Mouse (Mus musculus) hindbrain, embryonic 11.5 days (tissue): ENCODE results near the gene Slc2a13. TPM values are rescaled to one million over a fixed set of nuclear protein-coding genes. Genes with fewer than 3 reads are reported as not detected.

Source experiments
- ATAC-seq: fragments of 200-750 bp; cut with Nextera tagmentation; 2 replicates; pipeline ENCODE4 v1.8.0; 2017; ENCODE audit warnings: mild to moderate bottlenecking, moderate TSS enrichment, moderate library complexity; ENCODE audit not compliant: low FRiP score
- DNase-seq: peaks from one replicate; pipeline ENCODE4 v3.0.0-alpha.2; 2015; ENCODE audit warnings: low spot score
- H3K27ac ChIP-seq: fragments of 300-500 bp; sonication (generic); 2 replicates; pipeline ENCODE4 v1.5.1; 2014; ENCODE audit warnings: mild to moderate bottlenecking, low read depth, low read length
- H3K27me3 ChIP-seq: fragments of 300-500 bp; sonication (generic); 2 replicates; pipeline ENCODE4 v1.6.1; 2014; ENCODE audit warnings: mild to moderate bottlenecking, low read length, moderate library complexity, mixed read lengths; ENCODE audit not compliant: control insufficient read depth, insufficient read depth
- H3K36me3 ChIP-seq: fragments of 300-500 bp; sonication (generic); 2 replicates; pipeline ENCODE4 v1.6.1; 2014; ENCODE audit warnings: mild to moderate bottlenecking, low read length, moderate library complexity, mixed read lengths; ENCODE audit not compliant: control insufficient read depth, insufficient read depth
- H3K4me1 ChIP-seq: fragments of 300-500 bp; sonication (generic); replicated peaks from 2 replicates; pipeline ENCODE4 v1.6.1; 2014; ENCODE audit warnings: low read length, mixed read lengths; ENCODE audit not compliant: control insufficient read depth, insufficient read depth
- H3K4me2 ChIP-seq: fragments of 300-500 bp; sonication (generic); replicated peaks from 2 replicates; pipeline ENCODE4 v1.6.1; 2014; ENCODE audit warnings: mild to moderate bottlenecking, low read depth, low read length
- H3K4me3 ChIP-seq: fragments of 300-500 bp; sonication (generic); 2 replicates; pipeline ENCODE4 v1.5.1; 2014; ENCODE audit warnings: low read depth, low read length
- H3K9ac ChIP-seq: fragments of 300-500 bp; sonication (generic); 2 replicates; pipeline ENCODE4 v1.6.1; 2014; ENCODE audit warnings: low read depth, low read length
- H3K9me3 ChIP-seq: fragments of 300-500 bp; sonication (generic); 2 replicates; pipeline ENCODE4 v1.6.1; 2016; ENCODE audit warnings: low read length; ENCODE audit not compliant: control insufficient read depth
- WGBS: fragments of 180-500 bp; shearing (Covaris S2); extraction: QIAGEN DNeasy Blood & Tissue Kit; methylation state at CpG from one replicate; pipeline ENCODE4 v1.1.7; 2014; 5-methylcytosine and 5-hydroxymethylcytosine counted together
- polyA plus RNA-seq: library from polyadenylated mRNA; unstranded; fragments of >200 nt; fragmentation: Nextera tagmentation; extraction: Ambion mirVana; gene quantifications from 2 replicates; pipeline ENCODE4 v1.2.1, GENCODE M21; 2014

The Slc2a13 gene
- polyA plus RNA-seq, result 1.5 and 1.8 TPM in 2 replicates

- peak within 1 kb of the TSS; percentile 95 for H3K4me2 ChIP-seq
- peak within 1 kb of the TSS; percentile 60; the same call in 1 of the 2 replicates for H3K27ac ChIP-seq
- peaks cover 4% of the 10 kb centered on the region; the same call in 1 of the 2 replicates for H3K4me1 ChIP-seq
- H3K9ac ChIP-seq, result peak within 1 kb of the TSS; percentile 70
- peaks cover 2% of the 10 kb centered on the region for H3K27me3 ChIP-seq
- WGBS, result 1% methylated on average over 17 of the region's 26 CpGs
- DNase-seq (peak; percentile 97), ATAC-seq (peak; percentile 97)
- no peaks in the 10 kb centered on the region for H3K36me3 ChIP-seq
- H3K9me3 ChIP-seq, result no peaks in the 10 kb centered on the region
- H3K4me3 ChIP-seq, result peak within 1 kb of the TSS; percentile 58
These were observed at the start of gene Slc2a13 for GRCm38 (mm10) chr15:91573111-91573538. Gene Slc2a13, minus strand, starts transcription at chr15:91573261.

GRCm38 (mm10) chr15:91616016-91616415, 43.0 kb upstream of the Slc2a13 start:
- Histone ChIP-seq H3K4me2 (no peak overlapping the region), H3K4me3 (no peak overlapping the region), H3K9ac (no peak overlapping the region), H3K4me1 (no peaks in the 10 kb centered on the region), H3K27ac (no peak overlapping the region), H3K36me3 (no peaks in the 10 kb centered on the region), H3K27me3 (no peaks in the 10 kb centered on the region), H3K9me3 (no peaks in the 10 kb centered on the region)
- WGBS, result 84% methylated on average over 12 of the region's 12 CpGs
- ATAC-seq (no peak), DNase-seq (no peak)

GRCm38 (mm10) chr15:91615532-91615931, 42.5 kb upstream of the Slc2a13 start:
- no peak for ATAC-seq
- H3K27me3 ChIP-seq, result no peaks in the 10 kb centered on the region
- H3K9me3 ChIP-seq, result no peaks in the 10 kb centered on the region
- H3K27ac ChIP-seq, result no peak overlapping the region
- no peak for DNase-seq
- H3K9ac ChIP-seq, result no peak overlapping the region
- H3K4me1 ChIP-seq, result no peaks in the 10 kb centered on the region
- no peak overlapping the region for H3K4me3 ChIP-seq
- WGBS, result 92% methylated on average over 4 of the region's 4 CpGs
- H3K36me3 ChIP-seq, result no peaks in the 10 kb centered on the region
- H3K4me2 ChIP-seq, result no peak overlapping the region

- H3K36me3 ChIP-seq, result no peaks in the 10 kb centered on the region
- no peak for DNase-seq
- no peak overlapping the region for H3K9ac ChIP-seq
- no peaks in the 10 kb centered on the region for H3K9me3 ChIP-seq
- 90% methylated on average over 11 of the region's 11 CpGs for WGBS
- no peak overlapping the region for H3K4me3 ChIP-seq
- no peak for ATAC-seq
- H3K4me1 ChIP-seq, result no peaks in the 10 kb centered on the region
- no peak overlapping the region for H3K27ac ChIP-seq
- no peaks in the 10 kb centered on the region for H3K27me3 ChIP-seq
- H3K4me2 ChIP-seq, result no peak overlapping the region
These were observed 41.1 kb upstream of the Slc2a13 start for GRCm38 (mm10) chr15:91613981-91614665.

- no peak overlapping the region for H3K4me2 ChIP-seq
- no peak overlapping the region for H3K27ac ChIP-seq
- H3K27me3 ChIP-seq, result no peaks in the 10 kb centered on the region
- WGBS, result 37% methylated on average over 8 of the region's 8 CpGs
- no peaks in the 10 kb centered on the region for H3K9me3 ChIP-seq
- no peaks in the 10 kb centered on the region for H3K36me3 ChIP-seq
- peak; percentile 80 for DNase-seq
- H3K4me3 ChIP-seq, result no peak overlapping the region
- H3K4me1 ChIP-seq, result no peaks in the 10 kb centered on the region
- ATAC-seq, result no peak
- no peak overlapping the region for H3K9ac ChIP-seq
These were observed 36.7 kb upstream of the Slc2a13 start for GRCm38 (mm10) chr15:91609713-91610112.

GRCm38 (mm10) chr15:91608811-91609210, 35.8 kb upstream of the Slc2a13 start:
- no peak overlapping the region for H3K4me3 ChIP-seq
- H3K27me3 ChIP-seq, result no peaks in the 10 kb centered on the region
- H3K9ac ChIP-seq, result no peak overlapping the region
- H3K4me1 ChIP-seq, result no peaks in the 10 kb centered on the region
- 75% methylated on average over 2 of the region's 2 CpGs for WGBS
- H3K9me3 ChIP-seq, result no peaks in the 10 kb centered on the region
- no peaks in the 10 kb centered on the region for H3K36me3 ChIP-seq
- H3K4me2 ChIP-seq, result no peak overlapping the region
- ATAC-seq (no peak), DNase-seq (no peak)
- no peak overlapping the region for H3K27ac ChIP-seq

- Histone ChIP-seq H3K36me3 (no peaks in the 10 kb centered on the region), H3K9me3 (no peaks in the 10 kb centered on the region), H3K4me2 (no peak overlapping the region), H3K27me3 (no peaks in the 10 kb centered on the region), H3K4me1 (no peaks in the 10 kb centered on the region), H3K4me3 (no peak overlapping the region), H3K27ac (no peak overlapping the region), H3K9ac (no peak overlapping the region)
- no peak for ATAC-seq
- DNase-seq, result no peak
- WGBS, result 83% methylated on average over 7 of the region's 7 CpGs
These were observed 28.1 kb upstream of the Slc2a13 start for GRCm38 (mm10) chr15:91601197-91601596.

GRCm38 (mm10) chr15:91597290-91597689, 24.2 kb upstream of the Slc2a13 start:
- no peaks in the 10 kb centered on the region for H3K36me3 ChIP-seq
- no peaks in the 10 kb centered on the region for H3K9me3 ChIP-seq
- H3K4me3 ChIP-seq, result no peak overlapping the region
- 85% methylated on average over 5 of the region's 5 CpGs for WGBS
- no peaks in the 10 kb centered on the region for H3K27me3 ChIP-seq
- DNase-seq (no peak), ATAC-seq (no peak)
- H3K27ac ChIP-seq, result no peak overlapping the region
- H3K4me1 ChIP-seq, result no peaks in the 10 kb centered on the region
- no peak overlapping the region for H3K4me2 ChIP-seq
- H3K9ac ChIP-seq, result no peak overlapping the region

- Histone ChIP-seq H3K27me3 (peaks cover 2% of the 10 kb centered on the region), H3K36me3 (no peaks in the 10 kb centered on the region), H3K9ac (no peak overlapping the region), H3K4me2 (no peak overlapping the region), H3K27ac (no peak overlapping the region), H3K4me1 (peaks cover 4% of the 10 kb centered on the region; the same call in 1 of the 2 replicates), H3K9me3 (no peaks in the 10 kb centered on the region), H3K4me3 (no peak overlapping the region)
- DNase-seq (peak; percentile 88), ATAC-seq (no peak)
- 38% methylated on average over 8 of the region's 8 CpGs for WGBS
These were observed 1.4 kb upstream of the Slc2a13 start for GRCm38 (mm10) chr15:91574492-91574891.
